Mouse (Mus musculus) subcutaneous adipose tissue, adult 2 months (tissue): Measurements from ENCODE around the gene Naf1. TPM values are rescaled to one million over a fixed set of nuclear protein-coding genes. Genes with fewer than 3 reads are reported as not detected.

Experiments
- polyA plus RNA-seq: library from polyadenylated mRNA; depleted of rRNA; stranded (reverse); fragments of >200 nt; gene quantifications from 2 replicates; pipeline ENCODE4 v1.2.3, GENCODE M21; 2012; ENCODE audit warnings: low replicate concordance; rRNA removed

The Naf1 gene
- polyA plus RNA-seq = 2.5 and 6.6 TPM in 2 replicates

GRCm38 (mm10) chr8:66860023-66860422 lies at the start of gene Naf1:
Gene Naf1, plus strand, starts transcription at chr8:66860217.

Other genes starting within 250 kb of the Naf1 start
- not detected in 2 replicates for gene Npy5r, start 172.1 kb upstream of the Naf1 start, polyA plus RNA-seq
- 3.6 and 6.2 TPM in 2 replicates for gene Npy1r, start 163.0 kb upstream of the Naf1 start, polyA plus RNA-seq